Mouse (Mus musculus) gastrocnemius, postnatal 14 days (tissue): ENCODE results near the gene Lrrc30. TPM values are rescaled to one million over a fixed set of nuclear protein-coding genes. Genes with fewer than 3 reads are reported as not detected.

Source experiments
- DNase-seq: peaks from one replicate; pipeline ENCODE4 v3.0.0; 2021; ENCODE audit warnings: mixed read lengths
- intact Hi-C: fragments of 180-260 bp; cut with DNase I; formaldehyde crosslinking; loops from one replicate; pipeline ENCODE4 v1.15.1; 2025; ENCODE audit warnings: low total_unique reads
- total RNA-seq, 2 experiments: library from RNA; stranded (reverse); gene quantifications; 2 replicates each; pipeline ENCODE4 v1.2.3; 2021

Lrrc30 gene
- total RNA-seq, 2 experiments from 2014 or later: 30.7 to 128 TPM

DNA sequence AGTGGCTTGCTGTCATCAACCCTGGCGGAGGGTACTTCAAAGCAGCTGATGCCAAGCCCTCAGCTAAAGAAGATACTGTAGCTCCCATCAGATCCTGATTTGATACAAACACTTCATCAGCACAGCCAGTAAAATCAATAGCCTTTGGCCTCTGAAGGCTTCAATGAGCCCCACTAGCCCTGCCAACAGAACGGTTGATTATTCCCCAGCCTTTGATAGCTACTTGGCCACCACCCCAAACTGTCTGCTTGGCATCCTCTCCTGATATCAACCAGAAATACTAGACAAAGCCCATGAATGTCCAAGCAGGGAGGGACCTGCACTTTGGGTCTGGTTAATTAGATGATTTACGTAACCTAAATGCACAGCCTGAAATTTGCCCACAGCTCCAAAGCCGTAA lies 30.0 kb downstream of the Lrrc30 start:
- intact Hi-C loops: no loop called here
- no peak for DNase-seq

GRCm38 (mm10) chr17:67584937-67585579 lies 47.5 kb downstream of the Lrrc30 start:
- intact Hi-C loops: loop anchor here (5.0 to 10.0 kb wide), 3 partner anchors 230 to 1008 kb away; partner anchors contain the start of gene Ptprm
- DNase-seq: peak; percentile 72

DNA sequence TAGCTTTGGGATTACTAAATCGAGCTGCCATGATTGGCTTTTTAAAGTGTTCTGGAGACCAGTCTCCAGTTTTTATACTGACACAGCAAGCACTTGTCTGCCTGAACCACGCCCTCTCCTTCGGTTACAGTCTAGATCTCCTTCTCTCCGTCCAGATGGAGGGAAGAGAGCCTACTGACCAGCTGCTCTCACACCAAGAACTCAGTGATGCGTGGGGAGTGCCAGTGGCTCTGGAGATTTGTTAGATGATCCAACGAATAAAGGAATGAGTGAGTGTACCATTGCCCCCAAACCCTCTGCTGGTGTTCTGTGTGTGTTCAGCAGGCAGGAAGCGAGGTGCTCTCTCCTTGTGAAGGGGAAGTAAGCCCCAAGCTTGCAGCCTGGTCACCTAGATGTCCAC lies 48.0 kb downstream of the Lrrc30 start:
- intact Hi-C loops: loop anchor here (5.0 to 10.0 kb wide), 3 partner anchors 230 to 1007 kb away; partner anchors contain the start of gene Ptprm
- no peak for DNase-seq

- DNase-seq: no peak
- intact Hi-C loops: loop anchor here (5.0 to 10.0 kb wide), 3 partner anchors 229 to 1006 kb away; partner anchors contain the start of gene Ptprm
These were observed 49.1 kb downstream of the Lrrc30 start for GRCm38 (mm10) chr17:67583422-67583821.

GRCm38 (mm10) chr17:67582681-67583356 lies 49.7 kb downstream of the Lrrc30 start:
- intact Hi-C loops: loop anchor here (5.0 to 10.0 kb wide), 3 partner anchors 228 to 1006 kb away; partner anchors contain the start of gene Ptprm

DNA sequence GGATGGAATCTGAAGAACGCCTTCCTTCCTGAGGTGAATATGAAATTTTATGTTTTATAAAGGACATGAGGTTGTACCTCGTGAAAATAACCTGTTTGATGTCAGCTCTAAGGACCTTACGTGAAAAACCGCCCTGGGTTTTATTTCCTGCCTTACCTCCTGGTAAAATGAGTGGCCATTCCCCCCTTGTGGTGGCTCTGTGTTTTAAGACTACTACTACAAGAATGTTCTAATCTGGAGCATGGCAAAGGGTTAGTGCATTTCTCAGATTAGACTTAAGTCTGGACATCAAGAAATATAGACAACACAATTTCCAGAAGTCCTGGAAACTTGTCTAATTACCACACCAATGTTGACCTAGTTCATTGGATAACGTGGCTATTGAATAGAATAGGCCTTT lies 50.7 kb downstream of the Lrrc30 start:
- intact Hi-C loops: loop anchor here (5.0 to 10.0 kb wide), 3 partner anchors 227 to 1005 kb away; partner anchors contain the start of gene Ptprm
- no peak for DNase-seq

More at GRCm38 (mm10) chr17:67582681-67583356, 49.7 kb downstream of the Lrrc30 start:
- no peak for DNase-seq

Other genes starting within 250 kb of the Lrrc30 start
- gene Lama1, start 64.5 kb upstream of the Lrrc30 start, total RNA-seq: under 1 TPM; 0.20 to 0.45 TPM